Mouse (Mus musculus): Measurements from ENCODE around the gene Lcp1. TPM values are rescaled to one million over a fixed set of nuclear protein-coding genes. Genes with fewer than 3 reads are reported as not detected.

Lcp1 gene
- polyA plus RNA-seq, 1 experiment from 2014 or later, result 16.5 TPM

DNA sequence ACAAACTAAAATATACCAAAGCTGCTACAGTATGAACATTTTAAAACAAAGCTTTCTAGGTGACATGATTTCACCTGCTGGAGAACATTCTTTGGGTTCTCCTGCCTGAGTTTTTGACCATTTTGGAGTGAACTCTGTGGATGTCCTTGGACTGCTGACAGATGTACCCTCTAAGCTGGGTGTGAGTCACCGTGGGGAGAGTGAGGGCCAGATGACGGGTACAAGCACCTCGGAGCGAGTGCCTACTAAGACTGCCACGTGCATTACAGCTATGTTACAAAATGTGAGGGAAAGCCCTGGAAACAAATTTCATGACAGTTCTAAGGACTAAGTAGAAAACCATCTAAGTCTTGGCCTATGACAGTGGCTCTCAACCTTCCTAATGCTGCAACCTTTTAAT lies 138.6 kb downstream of the Lcp1 start:
- Histone ChIP-seq H3K9me3 (replicated peaks; ENCODE audit: control insufficient read depth, low read length) (no peaks in the 10 kb centered on the region), H3K27me3 (replicated peaks; ENCODE audit: control insufficient read depth, insufficient read depth, low read length) (no peaks in the 10 kb centered on the region), H3K4me3 (ENCODE audit: low read depth, low read length) (no peak overlapping the region), H3K4me1 (ENCODE audit: control insufficient read depth, insufficient read depth, low read length) (no peaks in the 10 kb centered on the region), H3K27ac (ENCODE audit: low read depth, low read length) (no peak overlapping the region), H3K4me2 (ENCODE audit: low read length) (no peak overlapping the region), H3K9ac (ENCODE audit: low read length) (no peak overlapping the region), H3K36me3 (ENCODE audit: control insufficient read depth, insufficient read depth, low read length) (no peaks in the 10 kb centered on the region)
- DNase-seq (ENCODE audit: low spot score) (no peak), ATAC-seq (no peak)
- 92% methylated on average over 5 of the region's 5 CpGs for WGBS

- 79% methylated on average over 6 of the region's 6 CpGs for WGBS
- H3K4me3 ChIP-seq (ENCODE audit: low read depth, low read length), result no peak overlapping the region
- H3K27me3 ChIP-seq (replicated peaks; ENCODE audit: control insufficient read depth, insufficient read depth, low read length), result no peaks in the 10 kb centered on the region
- H3K27ac ChIP-seq (ENCODE audit: low read depth, low read length), result 0 out of 2 replicates have a peak overlapping the region, but pooled peaks have one; percentile 36
- DNase-seq (ENCODE audit: low spot score), result peak; percentile 46
- H3K36me3 ChIP-seq (ENCODE audit: control insufficient read depth, insufficient read depth, low read length), result no peaks in the 10 kb centered on the region
- peaks cover 5% of the 10 kb centered on the region for H3K4me1 ChIP-seq (ENCODE audit: control insufficient read depth, insufficient read depth, low read length)
- no peak overlapping the region for H3K4me2 ChIP-seq (ENCODE audit: low read length)
- ATAC-seq, result no peak
- H3K9me3 ChIP-seq (replicated peaks; ENCODE audit: control insufficient read depth, low read length), result no peaks in the 10 kb centered on the region
- H3K9ac ChIP-seq (ENCODE audit: low read length), result no peak overlapping the region
These were observed 148.8 kb downstream of the Lcp1 start for GRCm38 (mm10) chr14:75279716-75280115.

DNA sequence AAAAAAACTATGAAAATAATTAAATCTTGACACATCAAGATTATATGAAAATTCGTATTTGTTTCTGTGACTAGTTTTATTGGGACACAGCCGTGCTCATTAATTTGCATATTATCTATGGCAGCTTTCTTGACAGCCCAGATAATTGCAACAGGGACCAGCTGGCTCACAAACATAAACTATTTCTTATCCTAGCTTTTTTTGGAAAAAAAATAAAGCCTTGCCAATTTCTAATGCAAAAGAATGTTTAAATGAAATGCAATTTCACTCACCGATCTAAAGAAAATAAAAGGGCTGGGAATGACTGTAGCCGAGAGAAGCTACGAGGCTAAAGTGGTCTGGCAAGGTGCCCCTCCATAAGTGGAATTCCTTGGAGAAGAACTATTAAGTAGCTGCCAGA lies 149.5 kb downstream of the Lcp1 start:
- no peak for ATAC-seq
- WGBS, result 47% methylated on average over 5 of the region's 5 CpGs
- no peaks in the 10 kb centered on the region for H3K9me3 ChIP-seq (replicated peaks; ENCODE audit: control insufficient read depth, low read length)
- H3K4me3 ChIP-seq (ENCODE audit: low read depth, low read length), result no peak overlapping the region
- H3K4me2 ChIP-seq (ENCODE audit: low read length), result no peak overlapping the region
- peak; percentile 69 for DNase-seq (ENCODE audit: low spot score)
- 0 out of 2 replicates have a peak overlapping the region, but pooled peaks have one; percentile 9 for H3K27ac ChIP-seq (ENCODE audit: low read depth, low read length)
- no peaks in the 10 kb centered on the region for H3K27me3 ChIP-seq (replicated peaks; ENCODE audit: control insufficient read depth, insufficient read depth, low read length)
- H3K4me1 ChIP-seq (ENCODE audit: control insufficient read depth, insufficient read depth, low read length), result peaks cover 10% of the 10 kb centered on the region
- H3K9ac ChIP-seq (ENCODE audit: low read length), result no peak overlapping the region
- H3K36me3 ChIP-seq (ENCODE audit: control insufficient read depth, insufficient read depth, low read length), result no peaks in the 10 kb centered on the region

Small RNA genes within 50 kb of the gene (microRNA-seq; reads per million reads assigned to microRNA genes)
- gene Gm44482, result not detected

Other genes starting within 250 kb of the Lcp1 start
- gene Lrch1, start 183.2 kb upstream of the Lcp1 start, polyA plus RNA-seq (2014; fragmentation: Nextera tagmentation; extraction: Ambion mirVana), result 6.8 and 10.7 TPM in 2 replicates
- 0.19 and 0.30 TPM in 2 replicates for gene Rubcnl, start 115.1 kb upstream of the Lcp1 start, polyA plus RNA-seq (2014; fragmentation: Nextera tagmentation; extraction: Ambion mirVana)
- 0.09 TPM in 1 of 2 replicates, not detected in the other for gene Lrrc63, start 220 bp upstream of the Lcp1 start, polyA plus RNA-seq (2014; fragmentation: Nextera tagmentation; extraction: Ambion mirVana)
- gene Cpb2, start 111.2 kb downstream of the Lcp1 start, polyA plus RNA-seq (2014; fragmentation: Nextera tagmentation; extraction: Ambion mirVana), result 0.25 TPM in 1 of 2 replicates, not detected in the other
- gene Zc3h13, start 153.3 kb downstream of the Lcp1 start, polyA plus RNA-seq (2014; fragmentation: Nextera tagmentation; extraction: Ambion mirVana), result 33.9 and 36.4 TPM in 2 replicates